Mouse (Mus musculus): ENCODE data around the gene Gm28557. TPM values are rescaled to one million over a fixed set of nuclear protein-coding genes. Genes with fewer than 3 reads are reported as not detected.

The Gm28557 gene
- total and polyA plus RNA-seq, 3 experiments, result 0.67 to 7.2 (median 6.2) TPM

Other genes starting within 250 kb of the Gm28557 start
- 1 to 10 TPM; 1.6 to 2.6 TPM for gene Gm10767, start 203.7 kb downstream of the Gm28557 start, total RNA-seq (2021)
- gene Gm10767, start 203.7 kb downstream of the Gm28557 start, polyA plus RNA-seq (2012; rRNA removed), result 0.10 and 0.28 TPM in 2 replicates
- 1 to 10 TPM; 2.0 to 2.2 TPM for gene Zfp712, start 47.4 kb downstream of the Gm28557 start, total RNA-seq (2021)
- gene Zfp712, start 47.4 kb downstream of the Gm28557 start, polyA plus RNA-seq (2012; rRNA removed), result 0.02 and 0.04 TPM in 2 replicates
- gene Zfp708, start 10.6 kb downstream of the Gm28557 start, total RNA-seq (2021), result under 1 TPM; 0.29 to 0.79 TPM
- gene Zfp708, start 10.6 kb downstream of the Gm28557 start, polyA plus RNA-seq (2012; rRNA removed), result not detected in 2 replicates
- gene Rslcan18, start 7.7 kb upstream of the Gm28557 start, total RNA-seq (2021), result 1 to 10 TPM in 1 of 2 experiments, under 1 TPM in 1; 0.52 to 2.0 TPM
- gene Rslcan18, start 7.7 kb upstream of the Gm28557 start, polyA plus RNA-seq (2012; rRNA removed), result 0.04 and 0.06 TPM in 2 replicates
- 1 to 10 TPM; 4.1 to 4.7 TPM for gene Zfp759, start 13.1 kb upstream of the Gm28557 start, total RNA-seq (2021)
- gene Zfp759, start 13.1 kb upstream of the Gm28557 start, polyA plus RNA-seq (2012; rRNA removed), result 0.03 TPM in 1 of 2 replicates, not detected in the other
- 1 to 10 TPM; 5.6 to 6.0 TPM for gene Rsl1, start 64.6 kb upstream of the Gm28557 start, total RNA-seq (2021)
- gene Rsl1, start 64.6 kb upstream of the Gm28557 start, polyA plus RNA-seq (2012; rRNA removed), result 0.36 and 0.73 TPM in 2 replicates
- gene Zfp455, start 85.9 kb upstream of the Gm28557 start, total RNA-seq (2021), result 1 to 10 TPM; 1.9 to 2.4 TPM
- not detected in 2 replicates for gene Zfp455, start 85.9 kb upstream of the Gm28557 start, polyA plus RNA-seq (2012; rRNA removed)
- gene Zfp458, start 169.9 kb upstream of the Gm28557 start, total RNA-seq (2021), result 1 to 10 TPM; 3.4 to 3.6 TPM
- gene Zfp458, start 169.9 kb upstream of the Gm28557 start, polyA plus RNA-seq (2012; rRNA removed), result 0.09 and 0.13 TPM in 2 replicates
- 1 to 10 TPM; 3.3 to 4.6 TPM for gene Zfp457, start 197.9 kb upstream of the Gm28557 start, total RNA-seq (2021)
- 0.15 and 0.73 TPM in 2 replicates for gene Zfp457, start 197.9 kb upstream of the Gm28557 start, polyA plus RNA-seq (2012; rRNA removed)
- 1 to 10 TPM; 3.8 to 5.7 TPM for gene Zfp595, start 224.0 kb upstream of the Gm28557 start, total RNA-seq (2021)
- 0.10 and 0.12 TPM in 2 replicates for gene Zfp595, start 224.0 kb upstream of the Gm28557 start, polyA plus RNA-seq (2012; rRNA removed)

Measured in adrenal gland, adult 2 months (tissue).